Mouse (Mus musculus): Measurements from ENCODE around the gene Adamts12.

DNA sequence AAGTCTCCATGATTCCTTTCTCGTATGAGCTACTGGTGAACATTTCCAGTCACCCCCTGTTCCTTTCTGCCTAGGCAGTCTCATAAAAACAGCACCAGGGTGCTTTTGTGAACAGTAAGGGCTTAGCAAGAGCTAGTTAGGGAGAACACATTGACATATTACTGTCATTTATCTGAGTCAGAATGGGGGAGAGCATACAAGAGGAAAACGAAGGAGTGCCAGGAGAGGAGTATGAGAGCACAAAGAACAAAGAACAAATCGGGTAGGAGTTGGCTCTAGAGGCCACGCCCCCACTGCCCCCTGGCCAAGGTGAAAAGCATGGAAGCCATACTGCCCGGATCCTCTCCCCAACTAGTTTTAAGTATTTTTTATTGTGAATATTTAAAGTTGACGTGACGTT is 34.4 kb downstream of the Adamts12 start:
- TF ChIP-seq GATA1 (IDR thresholded peaks at IDR 0.05; ENCODE audit: borderline replicate concordance, low read length) (no peak), FLI1 (IDR thresholded peaks at IDR 0.05; ENCODE audit: low read length) (no peak)

Measured in megakaryocyte, embryonic 14.5 days (primary cell).